Mouse (Mus musculus) regulatory T cell (primary cell): ENCODE measurements around the gene Fam124a.
"Not testable (repeated sequence)": the region's sequence is repeated elsewhere in the genome, so short reads cannot be mapped to it uniquely, and the experiment has no call there.

Experiments
- in situ Hi-C: fragments of 300-600 bp; cut with MboI, MseI; formaldehyde crosslinking; loops from one replicate; pipeline ENCODE4 v1.15.1; 2025; ENCODE audit warnings: high pct_unique_total_duplicates

The Fam124a gene

GRCm38 (mm10) chr14:62574906-62575305 is 19.4 kb downstream of the Fam124a start:
- in situ Hi-C loops = no loop called here

- in situ Hi-C loops = no loop called here
Observed at GRCm38 (mm10) chr14:62575862-62576261, 20.3 kb downstream of the Fam124a start.

GRCm38 (mm10) chr14:62580945-62581344 is 25.4 kb downstream of the Fam124a start:
- in situ Hi-C loops = loop anchor here (5.0 kb wide), 1 partner anchor 104 kb away; no protein-coding TSS in a partner anchor

GRCm38 (mm10) chr14:62581768-62582167 is 26.2 kb downstream of the Fam124a start:
- in situ Hi-C loops = loop anchor here (5.0 kb wide), 1 partner anchor 104 kb away; no protein-coding TSS in a partner anchor

GRCm38 (mm10) chr14:62584637-62585036 is 29.1 kb downstream of the Fam124a start:
- in situ Hi-C loops = loop anchor here (5.0 kb wide), 1 partner anchor 107 kb away; no protein-coding TSS in a partner anchor

- in situ Hi-C loops = no loop called here
Observed at GRCm38 (mm10) chr14:62585338-62585737, 29.8 kb downstream of the Fam124a start.

- in situ Hi-C loops = no loop called here
Observed at GRCm38 (mm10) chr14:62600109-62600522, 44.6 kb downstream of the Fam124a start.

GRCm38 (mm10) chr14:62602271-62602670 is 46.7 kb downstream of the Fam124a start:
- in situ Hi-C loops = no loop called here

GRCm38 (mm10) chr14:62602869-62603268 is 47.3 kb downstream of the Fam124a start:
- in situ Hi-C loops = no loop called here

- in situ Hi-C loops = no loop called here
Observed at GRCm38 (mm10) chr14:62607791-62608196, 52.3 kb downstream of the Fam124a start.

GRCm38 (mm10) chr14:62609904-62610303 is 54.4 kb downstream of the Fam124a start:
- in situ Hi-C loops = no loop called here

- in situ Hi-C loops = no loop called here
Observed at GRCm38 (mm10) chr14:62622393-62622792, 66.9 kb downstream of the Fam124a start.

GRCm38 (mm10) chr14:62627951-62628350 is 72.4 kb downstream of the Fam124a start:
- in situ Hi-C loops = no loop called here

- in situ Hi-C loops = no loop called here
Observed at GRCm38 (mm10) chr14:62637436-62638344, 82.2 kb downstream of the Fam124a start.

- in situ Hi-C loops = no loop called here
Observed at GRCm38 (mm10) chr14:62638345-62638702, 82.8 kb downstream of the Fam124a start.

- in situ Hi-C loops = no loop called here
Observed at GRCm38 (mm10) chr14:62639111-62639510, 83.6 kb downstream of the Fam124a start.

- in situ Hi-C loops = no loop called here
Observed at GRCm38 (mm10) chr14:62639551-62639950, 84.0 kb downstream of the Fam124a start.

GRCm38 (mm10) chr14:62640396-62640795 is 84.9 kb downstream of the Fam124a start:
- in situ Hi-C loops = no loop called here

- in situ Hi-C loops = not testable (repeated sequence)
Observed at GRCm38 (mm10) chr14:62642368-62642767, 86.8 kb downstream of the Fam124a start.

- in situ Hi-C loops = no loop called here
Observed at GRCm38 (mm10) chr14:62648405-62648804, 92.9 kb downstream of the Fam124a start.

GRCm38 (mm10) chr14:62650376-62650775 is 94.8 kb downstream of the Fam124a start:
- in situ Hi-C loops = no loop called here

GRCm38 (mm10) chr14:62651771-62652170 is 96.2 kb downstream of the Fam124a start:
- in situ Hi-C loops = no loop called here

GRCm38 (mm10) chr14:62655996-62656395 is 100.5 kb downstream of the Fam124a start:
- in situ Hi-C loops = no loop called here
